Comparison of ENCODE assay signal across 7 mouse cellular contexts in genomic region chr11:21571700-21572381, GRCm38 (mm10). TPM values are rescaled to one million over a fixed set of nuclear protein-coding genes. Genes with fewer than 3 reads are reported as not detected.
DNase-seq lines count a peak whose midpoint lies in the region; ATAC-seq lines count a peak whose summit lies in the region.

TSS of gene Wdpcp (plus strand) at chr11:21572235.
TSS of gene Mdh1 (minus strand) at chr11:21572367.

- peak within 1 kb of the TSS; percentile 80 for H3K27ac ChIP-seq in intestine, embryonic 15.5 days
- H3K27ac ChIP-seq in midbrain, embryonic 10.5 days (replicated peaks), result peak within 1 kb of the TSS; percentile 87

- H3K36me3 ChIP-seq in intestine, embryonic 15.5 days, result no peaks in the 10 kb centered on the region
- peaks cover 6% of the 10 kb centered on the region for H3K36me3 ChIP-seq in midbrain, embryonic 10.5 days

- WGBS in intestine, embryonic 15.5 days, result 0% methylated on average over 42 of the region's 42 CpGs
- WGBS in midbrain, embryonic 10.5 days, result under 1% methylated on average over 42 of the region's 42 CpGs

- H3K4me1 ChIP-seq in intestine, embryonic 15.5 days (replicated peaks), result peaks cover 11% of the 10 kb centered on the region
- H3K4me1 ChIP-seq in midbrain, embryonic 10.5 days, result peaks cover 24% of the 10 kb centered on the region

- H3K9ac ChIP-seq in intestine, embryonic 15.5 days, result peak within 1 kb of the TSS; percentile 68

- H3K4me2 ChIP-seq in intestine, embryonic 15.5 days (replicated peaks), result peak within 1 kb of the TSS; percentile 63

- peak; percentile 96 for DNase-seq in adrenal gland, adult 2 months
- DNase-seq in embryo, embryonic 11.5 days (ENCODE audit: low read depth, low spot score), result peak; percentile 94
- DNase-seq in gastrocnemius, postnatal 36 days, result peak; percentile 89 to 91
- peak; percentile 97 to 99 for DNase-seq in left cerebral cortex, postnatal 25 days (ENCODE audit: low spot score in 2 of 2)
- DNase-seq in midbrain, embryonic 10.5 days (ENCODE audit: low spot score), result peak; percentile 95
- peak; percentile 85 for DNase-seq in right cerebral cortex, postnatal 4 days

- no peaks in the 10 kb centered on the region for H3K9me3 ChIP-seq in intestine, embryonic 15.5 days
- no peaks in the 10 kb centered on the region for H3K9me3 ChIP-seq in midbrain, embryonic 10.5 days (replicated peaks)

- intact Hi-C loops in gastrocnemius, postnatal 36 days (cut with DNase I), result no loop called here
- intact Hi-C loops in left cerebral cortex, postnatal 25 days (cut with DNase I), result loop anchor here (5.0 kb wide), 1 partner anchor 200 kb away; the partner anchor contains the start of gene Ugp2

- H3K4me3 ChIP-seq in intestine, embryonic 15.5 days (replicated peaks), result peak within 1 kb of the TSS; percentile 71
- peak within 1 kb of the TSS; percentile 85 for H3K4me3 ChIP-seq in midbrain, embryonic 10.5 days

- peak; percentile 98 for ATAC-seq in intestine, embryonic 15.5 days

- no peaks in the 10 kb centered on the region for H3K27me3 ChIP-seq in intestine, embryonic 15.5 days (replicated peaks)
- no peaks in the 10 kb centered on the region for H3K27me3 ChIP-seq in midbrain, embryonic 10.5 days (ENCODE audit: low read depth, poor library complexity, severe bottlenecking)

RNA-seq across cellular contexts. Expression of gene Wdpcp, which starts in this region (rescaled TPM):
- total RNA-seq in adrenal gland, adult 2 months (2021), result 10 to 100 TPM; 12.6 to 13.3 TPM
- 2.1 and 2.5 TPM in 2 replicates for polyA plus RNA-seq in adrenal gland, adult 2 months (2012; rRNA removed)
- 1 to 10 TPM; 1.3 to 3.5 TPM for total RNA-seq in gastrocnemius, postnatal 36 days (2021)
- polyA plus RNA-seq in intestine, embryonic 15.5 days (2015; fragmentation: Nextera tagmentation; extraction: Ambion mirVana), result 6.1 and 7.2 TPM in 2 replicates
- 10 to 100 TPM; 12.4 to 12.7 TPM for total RNA-seq in left cerebral cortex, postnatal 25 days (2021)
- 11.9 and 13.2 TPM in 2 replicates for polyA plus RNA-seq in midbrain, embryonic 10.5 days (2016; fragmentation: Nextera tagmentation; extraction: Ambion mirVana)

RNA-seq across cellular contexts. Expression of gene Mdh1, which starts in this region (rescaled TPM):
- total RNA-seq in adrenal gland, adult 2 months (2021), result 100 to 1,000 TPM; 548 to 669 TPM
- 60.0 and 66.6 TPM in 2 replicates for polyA plus RNA-seq in adrenal gland, adult 2 months (2012; rRNA removed)
- total RNA-seq in gastrocnemius, postnatal 36 days (2021), result 100 to 1,000 TPM; 559 to 653 TPM
- 556 and 583 TPM in 2 replicates for polyA plus RNA-seq in intestine, embryonic 15.5 days (2015; fragmentation: Nextera tagmentation; extraction: Ambion mirVana)
- 100 to 1,000 TPM; 893 to 909 TPM for total RNA-seq in left cerebral cortex, postnatal 25 days (2021)
- 427 and 437 TPM in 2 replicates for polyA plus RNA-seq in midbrain, embryonic 10.5 days (2016; fragmentation: Nextera tagmentation; extraction: Ambion mirVana)

Comparison
In these comparisons a context has a peak if more than half of its experiments do, and no peak if none do; other contexts are left out.
1. Peak in every context shown above with its lines: DNase-seq, ATAC-seq, H3K4me3 ChIP-seq and H3K27ac ChIP-seq.